In the genomic region with DNA sequence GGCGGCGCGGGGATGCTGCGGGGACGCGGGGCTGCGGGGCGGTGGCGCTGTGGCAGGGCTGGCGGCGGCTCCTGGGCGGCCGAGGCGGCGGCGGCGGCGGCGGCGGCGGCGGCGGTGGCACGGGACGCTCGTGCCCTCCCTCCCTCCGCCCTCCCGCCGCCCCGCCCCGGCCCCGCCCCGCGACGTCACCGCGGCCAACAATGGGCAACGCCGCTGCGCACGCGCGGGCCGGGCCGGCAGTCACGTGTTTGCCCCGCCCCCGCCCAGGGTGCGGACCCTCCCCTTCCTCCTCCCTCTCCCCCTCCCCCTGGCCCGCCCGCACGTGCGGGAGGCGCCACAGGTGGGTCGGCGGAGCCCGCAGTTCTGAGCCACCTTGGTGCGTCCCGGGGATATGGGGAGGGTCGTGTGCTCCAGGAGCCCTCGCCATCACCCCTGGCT, we compare ENCODE assay signal across 8 mouse cellular contexts. TPM values are rescaled to one million over a fixed set of nuclear protein-coding genes. Genes with fewer than 3 reads are reported as not detected.
DNase-seq lines count a peak whose midpoint lies in the region; ATAC-seq and TF ChIP-seq lines count a peak whose summit lies in the region.

Mex3d (minus strand) TSS at position 138 of the 438 bp plus-strand sequence.

- H3K27me3 ChIP-seq in heart, embryonic 13.5 days (replicated peaks) = no peaks in the 10 kb centered on the region
- H3K27me3 ChIP-seq in liver, embryonic 14.5 days (ENCODE audit: control insufficient read depth, insufficient read depth, low read length) = no peaks in the 10 kb centered on the region; the same call in 1 of the 2 replicates
- no peaks in the 10 kb centered on the region for H3K27me3 ChIP-seq in neural tube, embryonic 11.5 days (ENCODE audit: control insufficient read depth, insufficient read depth, low read length)
- no peaks in the 10 kb centered on the region for H3K27me3 ChIP-seq in stomach, embryonic 15.5 days (replicated peaks)

- peak within 1 kb of the TSS; percentile 51 for H3K27ac ChIP-seq in embryonic fibroblast, embryonic 13.5 days (ENCODE audit: insufficient read depth, low read length)
- peak within 1 kb of the TSS; percentile 88 for H3K27ac ChIP-seq in heart, embryonic 13.5 days (replicated peaks)
- H3K27ac ChIP-seq in liver, embryonic 14.5 days = peak within 1 kb of the TSS; percentile 4
- H3K27ac ChIP-seq in neural tube, embryonic 11.5 days (ENCODE audit: low read depth, low read length) = peak within 1 kb of the TSS; percentile 93
- H3K27ac ChIP-seq in stomach, embryonic 15.5 days = peak within 1 kb of the TSS; percentile 77

- DNase-seq in A20 (ENCODE audit: low read depth, low spot score) = peak; percentile 91
- DNase-seq in adrenal gland, postnatal 25 days = peak; percentile 96
- DNase-seq in kidney, postnatal 10 days = peak; percentile 96
- DNase-seq in liver, embryonic 14.5 days (ENCODE audit: low read depth in 3 of 3, low spot score in 3 of 3) = peak in 2 of 3 experiments; percentile 56 to 62
- peak; percentile 94 for DNase-seq in neural tube, embryonic 11.5 days (ENCODE audit: low spot score)

- H3K4me3 ChIP-seq in embryonic fibroblast, embryonic 13.5 days (ENCODE audit: insufficient read depth, low read length) = peak within 1 kb of the TSS; percentile 91
- H3K4me3 ChIP-seq in heart, embryonic 13.5 days = peak within 1 kb of the TSS; percentile 91
- H3K4me3 ChIP-seq in liver, embryonic 14.5 days (ENCODE audit: insufficient read depth in 1 of 2, low read depth in 2 of 2, low read length in 2 of 2) = peak within 1 kb of the TSS; percentile 42 to 72
- H3K4me3 ChIP-seq in neural tube, embryonic 11.5 days (ENCODE audit: low read depth, low read length) = peak within 1 kb of the TSS; percentile 94
- H3K4me3 ChIP-seq in stomach, embryonic 15.5 days (replicated peaks) = peak within 1 kb of the TSS; percentile 87

- no peak for TF ChIP-seq CTCF in embryonic fibroblast, embryonic 13.5 days (IDR thresholded peaks at IDR 0.05; ENCODE audit: borderline replicate concordance, insufficient read depth, low read length)
- TF ChIP-seq CTCF in liver, embryonic 14.5 days (IDR thresholded peaks at IDR 0.05; ENCODE audit: low read depth) = no peak

- peak within 1 kb of the TSS; percentile 86 for H3K4me2 ChIP-seq in heart, embryonic 13.5 days
- H3K4me2 ChIP-seq in liver, embryonic 14.5 days (ENCODE audit: low read depth) = peak within 1 kb of the TSS; percentile 98
- H3K4me2 ChIP-seq in neural tube, embryonic 11.5 days (ENCODE audit: low read depth) = peak within 1 kb of the TSS; percentile 81
- peak within 1 kb of the TSS; percentile 88 for H3K4me2 ChIP-seq in stomach, embryonic 15.5 days

- peak; percentile 66 for ATAC-seq in heart, embryonic 13.5 days (ENCODE audit: extremely low read depth, insufficient number of reproducible peaks, low FRiP score, low TSS enrichment)
- peak; percentile 47; the same call in 1 of the 2 replicates for ATAC-seq in liver, embryonic 14.5 days (ENCODE audit: insufficient read depth)
- ATAC-seq in neural tube, embryonic 11.5 days (ENCODE audit: insufficient read depth, low FRiP score, low TSS enrichment) = no peak; the same call in 1 of the 2 replicates
- ATAC-seq in stomach, embryonic 15.5 days (ENCODE audit: insufficient read depth, low FRiP score, low read depth) = peak; percentile 43

- no peaks in the 10 kb centered on the region for H3K9me3 ChIP-seq in heart, embryonic 13.5 days
- H3K9me3 ChIP-seq in liver, embryonic 14.5 days (ENCODE audit: control insufficient read depth, low read length) = no peaks in the 10 kb centered on the region
- no peaks in the 10 kb centered on the region for H3K9me3 ChIP-seq in neural tube, embryonic 11.5 days (ENCODE audit: control insufficient read depth, low read length)
- H3K9me3 ChIP-seq in stomach, embryonic 15.5 days = no peaks in the 10 kb centered on the region

- H3K4me1 ChIP-seq in embryonic fibroblast, embryonic 13.5 days (ENCODE audit: control insufficient read depth, insufficient read depth, low read length) = peaks cover 4% of the 10 kb centered on the region; the same call in 1 of the 2 replicates
- peaks cover 48% of the 10 kb centered on the region for H3K4me1 ChIP-seq in heart, embryonic 13.5 days
- peaks cover 34 to 35% of the 10 kb centered on the region in 2 experiments for H3K4me1 ChIP-seq in liver, embryonic 14.5 days (replicated peaks; ENCODE audit: control insufficient read depth in 2 of 2, insufficient read depth in 2 of 2, low read length in 1 of 2)
- H3K4me1 ChIP-seq in neural tube, embryonic 11.5 days (ENCODE audit: control insufficient read depth, insufficient read depth, low read length) = peaks cover 22% of the 10 kb centered on the region
- peaks cover 35% of the 10 kb centered on the region for H3K4me1 ChIP-seq in stomach, embryonic 15.5 days

- peaks cover 54% of the 10 kb centered on the region for H3K36me3 ChIP-seq in heart, embryonic 13.5 days
- H3K36me3 ChIP-seq in liver, embryonic 14.5 days (replicated peaks; ENCODE audit: control insufficient read depth, insufficient read depth, low read depth) = peaks cover 9% of the 10 kb centered on the region
- H3K36me3 ChIP-seq in neural tube, embryonic 11.5 days (ENCODE audit: control insufficient read depth, insufficient read depth, low read length) = peaks cover 22% of the 10 kb centered on the region
- peaks cover 15% of the 10 kb centered on the region for H3K36me3 ChIP-seq in stomach, embryonic 15.5 days

- WGBS in heart, embryonic 13.5 days = 1% methylated on average over 31 of the region's 61 CpGs
- WGBS in liver, embryonic 14.5 days (ENCODE audit: insufficient replicate concordance) = 0% methylated on average over 29 of the region's 61 CpGs
- under 1% methylated on average over 41 of the region's 61 CpGs for WGBS in neural tube, embryonic 11.5 days
- WGBS in stomach, embryonic 15.5 days = 0% methylated on average over 12 of the region's 61 CpGs

- H3K9ac ChIP-seq in heart, embryonic 13.5 days = peak within 1 kb of the TSS; percentile 99
- peak within 1 kb of the TSS; percentile 76 for H3K9ac ChIP-seq in liver, embryonic 14.5 days (replicated peaks)
- peak within 1 kb of the TSS; percentile 99 for H3K9ac ChIP-seq in neural tube, embryonic 11.5 days (ENCODE audit: low read length)
- peak within 1 kb of the TSS; percentile 91 for H3K9ac ChIP-seq in stomach, embryonic 15.5 days

- no peak for TF ChIP-seq EP300 in liver, embryonic 14.5 days (IDR thresholded peaks at IDR 0.05; ENCODE audit: low read depth)

- TF ChIP-seq POLR2A in embryonic fibroblast, embryonic 13.5 days (IDR thresholded peaks at IDR 0.05; ENCODE audit: low read depth, low read length) = peak; percentile 67

RNA-seq across cellular contexts. Expression of gene Mex3d, which starts in this region (rescaled TPM):
- total RNA-seq in adrenal gland, postnatal 25 days (2021) = 18.3 and 21.7 TPM in 2 replicates
- polyA plus RNA-seq in embryonic fibroblast, embryonic 13.5 days (2011; ENCODE audit: insufficient read length, low read depth, missing spikeins) = 39.1 and 40.4 TPM in 2 replicates
- 3.8 and 4.5 TPM in 2 replicates for polyA plus RNA-seq in heart, embryonic 13.5 days (2015; fragmentation: Nextera tagmentation; extraction: Ambion mirVana)
- 3.2 and 3.3 TPM in 2 replicates for polyA plus RNA-seq in liver, embryonic 14.5 days (2012; rRNA removed)
- polyA plus RNA-seq in liver, embryonic 14.5 days (2014; fragmentation: Nextera tagmentation; extraction: Ambion mirVana) = 0.55 and 1.1 TPM in 2 replicates
- polyA plus RNA-seq in neural tube, embryonic 11.5 days (2014; fragmentation: Nextera tagmentation; extraction: Ambion mirVana) = 12.6 and 15.5 TPM in 2 replicates
- 7.8 and 8.7 TPM in 2 replicates for polyA plus RNA-seq in stomach, embryonic 15.5 days (2015; fragmentation: Nextera tagmentation; extraction: Ambion mirVana)

Comparison
In these comparisons a context has a peak if more than half of its experiments do, and no peak if none do; other contexts are left out.
1. H3K27ac ChIP-seq: peak in every context shown above with its lines; median percentile 93 in neural tube, embryonic 11.5 days; 88 in heart, embryonic 13.5 days; 77 in stomach, embryonic 15.5 days; 51 in embryonic fibroblast, embryonic 13.5 days; 4 in liver, embryonic 14.5 days.